Mouse (Mus musculus): Measurements from ENCODE around the gene Frmd4a. TPM values are rescaled to one million over a fixed set of nuclear protein-coding genes. Genes with fewer than 3 reads are reported as not detected.

Gene Frmd4a
- total RNA-seq, 2 experiments from 2014 or later, result 12.8 to 17.1 TPM

DNA sequence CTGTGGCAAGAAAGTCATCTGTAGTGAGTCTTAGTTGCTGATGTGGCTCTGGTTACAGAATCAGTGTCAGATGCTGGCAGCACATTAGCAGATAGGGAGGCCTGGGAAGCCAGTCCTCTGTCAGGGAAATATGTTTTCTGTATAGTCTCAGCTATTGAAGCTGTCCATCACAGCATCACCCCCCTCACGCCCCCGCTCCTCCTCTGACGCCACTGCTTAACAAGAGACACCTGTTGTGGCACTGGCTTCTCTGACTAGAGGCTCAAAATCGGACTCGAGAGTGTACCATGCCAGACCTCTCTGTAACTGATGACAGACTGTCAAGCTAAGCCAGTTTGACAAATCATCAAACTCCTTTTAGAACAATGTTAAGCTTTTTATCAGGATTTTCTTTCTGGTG is 265.3 kb downstream of the Frmd4a start:
- no peak for ATAC-seq (ENCODE audit: poor library complexity, severe bottlenecking)

DNA sequence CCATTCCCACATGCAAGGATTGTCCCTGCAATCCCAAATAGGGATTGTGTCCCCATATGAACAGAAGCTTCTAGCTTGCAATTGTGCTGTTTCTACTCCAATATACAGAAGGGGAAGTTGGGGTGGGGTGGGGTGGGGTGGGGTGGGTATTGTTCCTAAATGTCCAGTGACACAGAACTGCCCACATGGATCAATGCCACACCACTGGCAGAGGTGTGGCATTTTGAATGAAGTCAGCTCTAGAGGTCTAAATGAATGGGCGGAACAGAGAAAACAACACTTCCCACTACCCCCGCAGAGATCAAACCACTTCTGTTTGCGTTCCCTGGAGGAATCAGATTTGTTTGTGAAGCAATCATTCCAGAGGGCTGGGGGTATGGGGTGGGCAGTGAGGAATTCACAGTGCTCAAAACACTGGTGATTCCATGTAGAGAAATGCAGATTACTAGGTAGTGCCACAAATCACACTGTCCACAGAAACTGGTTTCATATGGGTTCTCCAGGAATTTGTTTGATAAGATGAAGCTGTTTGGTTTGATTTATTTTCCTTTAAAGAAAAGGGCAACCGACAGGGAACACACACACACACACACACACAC is 268.3 kb downstream of the Frmd4a start:
- ATAC-seq (ENCODE audit: poor library complexity, severe bottlenecking), result peak; percentile 66

GRCm38 (mm10) chr2:4286390-4286901 is 268.9 kb downstream of the Frmd4a start:
- ATAC-seq (ENCODE audit: poor library complexity, severe bottlenecking), result no peak

GRCm38 (mm10) chr2:4290475-4290874 is 273.0 kb downstream of the Frmd4a start:
- ATAC-seq (ENCODE audit: poor library complexity, severe bottlenecking), result peak; percentile 91

- no peak for ATAC-seq (ENCODE audit: poor library complexity, severe bottlenecking)
Measured at GRCm38 (mm10) chr2:4291100-4291499, 273.6 kb downstream of the Frmd4a start.

- ATAC-seq (ENCODE audit: poor library complexity, severe bottlenecking), result no peak
Measured at GRCm38 (mm10) chr2:4291671-4292070, 274.2 kb downstream of the Frmd4a start.

- no peak for ATAC-seq (ENCODE audit: poor library complexity, severe bottlenecking)
Measured at GRCm38 (mm10) chr2:4293726-4294125, 276.2 kb downstream of the Frmd4a start.

DNA sequence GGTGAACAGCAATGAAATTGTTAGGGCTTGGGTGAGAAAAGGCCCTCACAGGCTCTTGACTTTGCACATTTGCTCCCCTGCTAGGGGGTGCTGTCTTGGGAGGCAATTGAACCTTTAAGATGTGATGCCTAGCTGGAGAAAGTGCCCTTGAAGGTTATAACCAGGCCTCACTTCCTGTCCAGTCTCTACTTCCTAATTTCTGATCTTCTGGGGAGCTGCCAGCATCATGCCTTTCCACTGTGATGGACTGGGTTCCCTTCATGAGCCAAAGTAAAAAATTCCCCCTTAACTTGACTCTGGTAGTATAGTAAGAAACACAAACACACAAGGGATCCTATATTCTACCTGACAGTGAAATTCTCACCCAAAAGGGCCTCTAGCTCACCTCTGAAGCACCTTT is 278.1 kb downstream of the Frmd4a start:
- ATAC-seq (ENCODE audit: poor library complexity, severe bottlenecking), result peak; percentile 62

DNA sequence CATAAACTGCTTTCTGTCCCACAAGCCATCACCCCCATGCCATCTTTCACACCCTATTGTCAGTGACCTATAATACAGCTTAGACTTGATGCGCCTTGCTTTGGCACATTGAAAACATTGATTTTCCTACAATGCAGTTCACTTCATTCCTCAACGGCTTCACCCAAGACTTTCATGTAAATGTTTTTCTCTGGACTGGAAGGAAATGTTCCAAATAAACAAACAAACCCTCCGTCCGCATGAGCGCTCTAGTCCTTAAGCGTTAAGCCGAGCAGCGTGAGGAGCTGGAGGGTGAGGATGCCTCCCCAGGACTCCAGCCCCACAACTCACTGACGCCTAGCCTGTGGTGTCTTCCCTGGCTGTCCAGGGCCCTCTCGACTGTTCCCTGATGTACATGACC is 279.4 kb downstream of the Frmd4a start:
- no peak for ATAC-seq (ENCODE audit: poor library complexity, severe bottlenecking)

DNA sequence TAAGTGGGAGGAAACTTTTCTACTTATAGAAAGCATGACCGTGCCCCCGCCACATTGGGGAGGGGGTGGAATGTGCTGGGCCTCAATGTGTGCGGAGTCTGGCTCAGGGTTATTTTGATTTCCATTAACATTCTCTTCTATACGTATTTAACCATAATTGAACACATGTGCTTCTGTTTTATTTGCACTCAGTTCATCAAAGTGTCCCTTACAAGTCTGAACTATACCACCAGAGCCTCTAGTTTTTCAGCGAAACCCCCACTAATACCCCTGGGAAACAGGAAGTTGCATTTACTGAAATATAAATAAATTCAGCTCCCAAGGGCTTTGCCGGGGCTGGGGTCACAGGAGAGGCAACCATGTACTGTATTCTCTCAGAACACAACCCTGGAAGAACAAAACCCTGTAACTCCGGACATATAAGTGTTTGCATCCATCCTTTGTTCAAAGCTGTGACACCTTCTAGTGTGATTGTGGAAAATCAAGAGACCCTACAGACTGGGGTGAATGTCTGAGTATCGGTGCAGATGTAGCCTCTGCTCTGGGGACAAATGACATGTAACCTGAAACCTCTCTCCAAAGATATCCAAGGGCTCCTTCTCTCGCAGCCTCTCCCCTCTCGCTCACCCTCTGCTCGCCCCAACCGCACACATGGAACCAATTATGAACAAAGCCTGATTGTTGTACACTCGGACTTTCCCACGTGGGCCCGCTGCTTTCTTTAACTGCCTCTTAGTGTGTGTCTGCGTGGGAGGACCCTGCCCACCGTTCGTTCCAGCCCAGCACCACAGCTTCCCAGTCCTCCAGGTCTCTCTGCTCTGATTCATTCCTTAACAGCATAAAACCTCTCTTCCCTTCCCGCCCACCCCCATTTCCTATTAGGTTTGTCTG is 281.1 kb downstream of the Frmd4a start:
- ATAC-seq (ENCODE audit: poor library complexity, severe bottlenecking), result no peak

GRCm38 (mm10) chr2:4299593-4299992 is 282.1 kb downstream of the Frmd4a start:
- no peak for ATAC-seq (ENCODE audit: poor library complexity, severe bottlenecking)

GRCm38 (mm10) chr2:4300383-4300811 is 282.9 kb downstream of the Frmd4a start:
- ATAC-seq (ENCODE audit: poor library complexity, severe bottlenecking), result 0 out of 2 replicates have a peak, but pooled peaks have one; percentile 27

GRCm38 (mm10) chr2:4300816-4301215 is 283.3 kb downstream of the Frmd4a start:
- ATAC-seq (ENCODE audit: poor library complexity, severe bottlenecking), result no peak

- no peak for ATAC-seq (ENCODE audit: poor library complexity, severe bottlenecking)
Measured at GRCm38 (mm10) chr2:4301256-4301655, 283.7 kb downstream of the Frmd4a start.

- no peak for ATAC-seq (ENCODE audit: poor library complexity, severe bottlenecking)
Measured at GRCm38 (mm10) chr2:4301692-4302091, 284.2 kb downstream of the Frmd4a start.

GRCm38 (mm10) chr2:4302119-4302518 is 284.6 kb downstream of the Frmd4a start:
- no peak for ATAC-seq (ENCODE audit: poor library complexity, severe bottlenecking)

- no peak for ATAC-seq (ENCODE audit: poor library complexity, severe bottlenecking)
Measured at GRCm38 (mm10) chr2:4307076-4307475, 289.6 kb downstream of the Frmd4a start.

DNA sequence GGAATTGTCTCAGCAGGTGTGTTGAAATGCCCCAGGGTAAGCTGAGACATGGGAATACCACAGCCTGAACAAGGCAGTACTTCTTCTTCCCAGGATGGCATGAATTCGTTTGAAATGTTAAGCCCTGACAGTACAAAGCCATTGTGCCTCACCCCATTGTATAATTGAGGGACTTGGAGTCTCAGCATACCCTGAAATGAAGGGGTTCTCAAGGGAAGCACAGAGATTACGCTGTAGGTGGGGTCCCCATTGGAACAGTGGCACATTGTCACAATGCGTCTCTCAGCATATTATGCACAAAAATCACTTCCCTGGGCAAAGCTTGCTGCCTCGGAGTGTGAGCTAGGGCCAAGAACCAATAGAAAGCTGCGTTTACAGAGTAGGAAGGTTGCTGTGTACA is 297.0 kb downstream of the Frmd4a start:
- ATAC-seq (ENCODE audit: poor library complexity, severe bottlenecking), result no peak

DNA sequence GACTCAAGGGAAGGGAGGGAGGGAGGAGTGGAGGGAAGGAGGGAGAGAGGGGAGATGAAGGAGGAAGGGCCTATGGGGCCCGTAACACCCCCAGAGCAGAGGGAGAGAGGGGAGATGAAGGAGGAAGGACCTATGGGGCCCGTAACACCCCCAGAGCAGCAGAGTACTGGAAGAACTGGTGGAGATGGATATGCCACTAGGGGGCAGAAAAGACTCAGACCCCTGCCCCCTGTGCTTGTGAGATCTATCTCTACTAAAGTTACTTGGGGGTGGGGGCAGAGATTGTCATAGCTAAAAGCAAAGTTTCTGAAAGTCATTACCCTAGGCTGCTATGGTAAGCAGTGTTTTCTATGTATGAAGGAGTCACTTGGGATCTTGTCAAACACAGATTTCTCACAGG is 299.1 kb downstream of the Frmd4a start:
- no peak for ATAC-seq (ENCODE audit: poor library complexity, severe bottlenecking)

- no peak for ATAC-seq (ENCODE audit: poor library complexity, severe bottlenecking)
Measured at GRCm38 (mm10) chr2:4318134-4318533, 300.6 kb downstream of the Frmd4a start.

- ATAC-seq (ENCODE audit: poor library complexity, severe bottlenecking), result no peak
Measured at GRCm38 (mm10) chr2:4326241-4327010, 308.9 kb downstream of the Frmd4a start.
